Mouse (Mus musculus) heart, postnatal 25 days (tissue): ENCODE results near the gene Rara. TPM values are rescaled to one million over a fixed set of nuclear protein-coding genes. Genes with fewer than 3 reads are reported as not detected.
A peak's percentile ranks its signal among the peaks of the same experiment; 100 is the strongest.

Experiments used
- DNase-seq: peaks from one replicate; pipeline ENCODE4 v3.0.0; 2022; ENCODE audit warnings: low spot score
- intact Hi-C: fragments of 180-260 bp; cut with DNase I; formaldehyde crosslinking; loops from one replicate; pipeline ENCODE4 v1.15.1; 2025
- total RNA-seq, 2 experiments: library from RNA; stranded (reverse); gene quantifications; 2 replicates each; pipeline ENCODE4 v1.2.3; 2021

Rara gene
- total RNA-seq, 2 experiments from 2014 or later = 11.8 TPM

GRCm38 (mm10) chr11:98963191-98964021, 35.8 kb downstream of the Rara start:
- DNase-seq = peak; percentile 89
- intact Hi-C loops = loop anchor here (2.0 kb wide), 1 partner anchor 21 kb away; no protein-coding TSS in a partner anchor

DNA sequence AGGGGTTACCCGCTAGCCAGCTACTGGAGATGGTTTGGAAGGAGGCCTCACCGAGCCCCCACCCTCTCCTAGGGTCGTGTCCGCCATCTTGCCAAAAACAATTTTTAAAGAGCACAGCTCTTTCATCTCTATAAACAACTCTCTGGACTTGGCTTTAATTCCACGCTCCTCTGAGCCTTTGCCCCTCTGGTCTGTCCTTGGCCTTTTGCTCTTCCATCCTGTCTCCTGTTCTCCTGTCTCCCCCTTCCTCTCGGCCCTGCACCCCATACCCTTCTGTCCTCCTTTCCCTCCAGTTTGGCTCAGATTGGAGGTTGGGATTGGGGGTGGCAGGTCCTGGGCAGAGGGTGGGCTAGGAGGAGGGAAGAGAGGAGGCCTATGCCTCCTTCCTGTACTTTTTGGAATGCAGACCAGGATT, 36.6 kb downstream of the Rara start:
- DNase-seq = no peak
- intact Hi-C loops = no loop called here

- intact Hi-C loops = no loop called here
- DNase-seq = peak; percentile 33
These were observed 37.2 kb downstream of the Rara start for GRCm38 (mm10) chr11:98964616-98965415.

- no peak for DNase-seq
- intact Hi-C loops = no loop called here
These were observed 37.9 kb downstream of the Rara start for GRCm38 (mm10) chr11:98965416-98966077.

DNA sequence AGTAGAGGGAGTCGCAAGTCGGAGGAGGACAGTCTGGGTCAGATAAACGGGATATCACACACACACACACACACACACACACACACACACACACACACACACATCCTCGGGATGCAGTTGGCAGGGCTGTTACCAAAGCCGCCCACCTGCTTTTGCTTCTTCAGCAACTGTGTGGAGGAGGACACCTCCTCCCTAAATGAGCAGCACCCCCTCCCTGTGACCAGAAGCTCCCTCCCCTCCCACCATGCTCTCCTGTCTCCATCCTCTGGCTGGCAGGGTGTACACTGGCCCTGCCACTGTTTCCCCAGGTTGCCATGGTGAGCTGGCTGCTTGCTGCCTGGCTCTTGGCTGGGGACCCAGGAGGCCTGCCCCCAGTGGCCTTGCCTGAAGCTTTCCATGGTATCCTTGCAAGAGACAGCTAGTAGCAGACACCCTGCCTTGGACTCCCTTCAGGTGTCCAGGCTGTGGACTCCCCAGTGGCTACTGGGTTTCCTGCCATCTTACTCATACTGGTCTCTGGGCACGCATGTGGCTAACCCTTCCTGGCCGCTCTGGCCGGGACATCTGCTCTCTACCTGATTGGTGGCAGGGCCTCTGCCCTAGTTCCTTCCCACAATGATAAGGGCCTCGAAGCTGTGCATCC, 39.0 kb downstream of the Rara start:
- DNase-seq = peak; percentile 83
- intact Hi-C loops = no loop called here

DNA sequence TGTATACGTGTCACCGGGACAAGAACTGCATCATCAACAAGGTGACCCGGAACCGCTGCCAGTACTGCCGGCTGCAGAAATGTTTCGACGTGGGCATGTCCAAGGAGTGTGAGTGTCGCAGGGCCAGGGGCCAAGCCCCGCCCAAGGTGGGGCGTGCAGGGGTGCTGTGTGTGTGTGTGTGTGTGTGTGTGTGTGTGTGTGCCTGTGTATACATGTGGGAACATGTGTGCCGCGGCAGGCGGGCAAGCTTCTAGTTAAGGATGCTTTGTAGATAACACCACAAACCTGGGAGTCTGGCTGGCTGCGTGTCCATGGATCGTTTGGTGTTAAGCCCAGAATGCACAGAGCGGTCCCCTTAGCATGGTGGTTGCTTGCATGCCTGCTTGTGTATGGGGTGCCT, 40.5 kb downstream of the Rara start:
- intact Hi-C loops = no loop called here
- DNase-seq = no peak

- peak; percentile 1 for DNase-seq
- intact Hi-C loops = no loop called here
These were observed 41.3 kb downstream of the Rara start for GRCm38 (mm10) chr11:98968716-98969495.

- DNase-seq = no peak
- intact Hi-C loops = no loop called here
These were observed 41.9 kb downstream of the Rara start for GRCm38 (mm10) chr11:98969496-98969927.

GRCm38 (mm10) chr11:98970191-98970925, 42.7 kb downstream of the Rara start:
- intact Hi-C loops = loop anchor here (5.0 kb wide), 1 partner anchor 108 kb away; the partner anchor contains the start of gene Wipf2
- no peak for DNase-seq

DNA sequence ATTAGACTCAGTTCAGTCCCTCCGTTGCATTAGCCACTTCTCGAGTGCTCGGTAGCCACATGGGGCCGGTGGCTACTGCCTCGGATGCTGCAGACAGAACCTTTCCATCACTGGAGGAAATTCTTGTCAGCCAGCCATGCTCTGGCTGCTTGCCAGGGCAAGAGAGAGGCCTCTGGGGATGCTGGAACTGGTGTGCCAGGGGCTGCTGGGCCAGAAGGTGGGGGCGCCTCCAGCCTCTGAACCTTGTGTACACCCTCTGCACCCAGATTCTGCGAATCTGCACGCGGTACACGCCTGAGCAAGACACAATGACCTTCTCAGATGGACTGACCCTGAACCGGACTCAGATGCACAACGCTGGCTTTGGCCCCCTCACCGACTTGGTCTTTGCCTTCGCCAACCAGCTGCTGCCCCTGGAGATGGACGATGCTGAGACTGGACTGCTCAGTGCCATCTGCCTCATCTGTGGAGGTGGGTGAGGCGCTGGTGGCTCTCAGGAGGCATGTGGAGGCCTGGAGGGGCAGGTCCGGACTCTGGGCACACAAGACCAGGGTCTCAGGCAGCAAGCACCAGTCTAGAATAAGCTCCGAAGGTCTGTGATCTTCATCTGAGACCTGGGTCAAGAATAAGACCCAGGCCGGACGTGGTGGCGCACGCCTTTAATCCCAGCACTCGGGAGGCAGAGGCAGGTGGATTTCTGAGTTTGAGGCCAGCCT, 43.9 kb downstream of the Rara start:
- DNase-seq = no peak
- intact Hi-C loops = loop anchor here (1.0 to 5.0 kb wide), 3 partner anchors 39 to 109 kb away; partner anchors contain the start of gene Wipf2

- peak; percentile 63 for DNase-seq
- intact Hi-C loops = loop anchor here (1.0 to 5.0 kb wide), 3 partner anchors 39 to 110 kb away; partner anchors contain the start of gene Wipf2
These were observed 44.6 kb downstream of the Rara start for GRCm38 (mm10) chr11:98972215-98972614.

GRCm38 (mm10) chr11:98972801-98973360, 45.3 kb downstream of the Rara start:
- intact Hi-C loops = loop anchor here (1.0 to 5.0 kb wide), 3 partner anchors 40 to 111 kb away; partner anchors contain the start of gene Wipf2
- no peak for DNase-seq

- intact Hi-C loops = loop anchor here (2.0 to 5.0 kb wide), 2 partner anchors 41 to 111 kb away; partner anchors contain the start of gene Wipf2
- DNase-seq = no peak
These were observed 46.0 kb downstream of the Rara start for GRCm38 (mm10) chr11:98973584-98973983.

DNA sequence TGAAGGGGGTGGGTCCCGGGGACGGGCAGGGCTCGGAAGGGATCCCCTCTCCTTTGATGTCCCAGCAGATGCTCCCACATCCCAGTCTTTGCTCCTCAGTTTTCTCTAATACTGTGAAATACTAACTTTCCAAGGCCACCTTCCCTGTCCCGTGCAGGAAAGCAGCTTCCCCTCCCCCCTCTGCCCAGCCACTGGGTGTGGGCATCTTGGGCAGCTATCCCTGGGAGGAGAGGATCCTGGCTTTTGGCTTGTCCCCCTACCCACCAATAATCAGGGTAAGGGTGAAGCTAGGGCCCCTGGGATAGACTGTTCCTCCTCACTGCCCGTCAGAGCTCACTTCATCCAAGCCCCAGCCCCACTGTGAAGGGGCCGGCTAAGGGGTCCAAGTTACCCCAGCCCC, 46.6 kb downstream of the Rara start:
- intact Hi-C loops = loop anchor here (2.0 to 5.0 kb wide), 3 partner anchors 65 to 175 kb away; partner anchors contain the start of gene Wipf2
- DNase-seq = no peak

DNA sequence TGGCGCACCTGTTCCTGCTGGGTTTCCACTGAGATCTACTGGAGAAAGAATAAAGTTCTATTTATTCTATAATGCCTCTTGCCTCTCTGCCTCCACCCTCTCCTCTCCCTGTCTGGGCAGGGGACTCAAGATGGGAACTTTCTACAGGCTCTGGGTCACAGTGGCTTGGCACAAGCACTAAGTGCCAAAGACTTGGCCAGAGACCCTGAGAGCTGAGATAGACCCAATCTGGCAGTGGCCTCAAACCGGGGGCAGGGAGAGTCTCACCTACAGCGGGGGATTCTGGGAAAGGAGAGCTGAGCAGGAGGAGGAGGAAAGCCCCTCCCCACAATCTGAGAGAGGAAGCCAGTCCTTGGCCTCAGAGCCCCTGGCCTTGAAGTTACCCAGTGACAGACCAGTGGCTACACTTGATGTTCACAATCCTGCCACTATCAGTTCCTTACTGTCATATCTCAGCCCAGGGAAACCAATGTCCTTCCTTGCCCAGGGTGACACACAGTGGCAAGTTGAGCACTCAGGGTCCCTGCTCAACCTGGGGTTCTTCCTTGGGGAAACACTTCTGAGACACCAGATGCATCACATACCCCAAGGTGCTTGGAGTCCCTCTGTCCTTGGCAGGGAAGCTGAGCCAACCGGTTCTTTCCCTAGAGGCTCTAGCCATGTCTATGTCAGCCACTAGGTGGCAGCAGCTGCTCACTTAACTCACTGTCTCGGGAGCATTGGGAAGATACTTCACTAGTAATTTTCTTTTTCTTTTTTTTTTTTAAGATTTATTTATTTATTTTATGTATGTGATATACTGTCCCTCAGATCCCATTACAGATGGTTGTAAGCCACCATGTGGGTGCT, 47.5 kb downstream of the Rara start:
- intact Hi-C loops = loop anchor here (1.0 to 5.0 kb wide), 4 partner anchors 64 to 174 kb away; partner anchors contain the start of gene Wipf2
- no peak for DNase-seq

DNA sequence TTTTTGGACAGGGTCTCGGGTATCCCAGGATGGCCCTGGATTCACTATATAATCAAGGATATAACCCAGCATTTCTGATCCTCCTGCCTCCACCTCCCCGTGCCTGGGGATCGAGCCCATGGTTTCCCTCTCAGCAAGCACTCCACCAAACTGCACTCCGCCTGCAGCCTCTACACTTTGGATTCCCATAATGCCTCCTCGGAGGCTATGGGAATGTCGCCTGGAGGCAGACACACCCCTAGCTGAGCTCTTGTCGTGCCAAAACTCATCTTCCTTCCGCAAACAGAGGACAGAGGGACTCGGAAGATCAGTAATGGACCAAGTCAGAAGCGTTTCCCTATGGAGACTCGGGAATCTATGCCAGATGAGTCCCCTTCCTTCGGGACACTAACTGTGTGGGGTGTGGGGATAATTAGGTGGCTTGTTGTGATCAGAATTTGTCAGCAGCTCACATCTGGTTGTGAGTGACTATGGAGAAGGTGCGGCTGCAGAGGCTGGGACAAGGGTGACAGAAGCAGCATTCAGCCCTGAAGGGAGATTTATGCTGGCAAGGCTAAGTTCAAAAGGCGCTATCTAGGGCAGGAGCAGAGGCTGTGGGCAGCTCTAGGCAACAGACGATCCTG, 51.0 kb downstream of the Rara start:
- intact Hi-C loops = no loop called here

More for the DNA sequence above, 51.0 kb downstream of the Rara start:
- DNase-seq = no peak
